Mouse (Mus musculus) liver, postnatal 0 days (tissue): Measurements from ENCODE around the gene Pimreg. TPM values are rescaled to one million over a fixed set of nuclear protein-coding genes. Genes with fewer than 3 reads are reported as not detected.

ENCODE experiments used
- ATAC-seq: fragments of 200-750 bp; cut with Nextera tagmentation; 2 replicates; pipeline ENCODE4 v1.8.0; 2017; ENCODE audit warnings: mild to moderate bottlenecking, moderate library complexity
- DNase-seq: peaks from one replicate; pipeline ENCODE4 v3.0.0-alpha.2; 2016
- H3K27ac ChIP-seq: fragments of 300-500 bp; sonication (generic); 2 replicates; pipeline ENCODE4 v1.5.1; 2014; ENCODE audit warnings: antibody characterized with exemption, moderate library complexity, mild to moderate bottlenecking, low read depth
- H3K27me3 ChIP-seq: fragments of 300-500 bp; sonication (generic); 2 replicates; pipeline ENCODE4 v1.6.1; 2014; ENCODE audit warnings: low read length, control low read depth, mixed read lengths; ENCODE audit not compliant: insufficient read depth
- H3K36me3 ChIP-seq: fragments of 300-500 bp; sonication (generic); replicated peaks from 2 replicates; pipeline ENCODE4 v1.6.1; 2014; ENCODE audit warnings: mild to moderate bottlenecking, control low read depth, low read length, moderate library complexity, mixed read lengths; ENCODE audit not compliant: insufficient read depth
- H3K4me1 ChIP-seq: fragments of 300-500 bp; sonication (generic); 2 replicates; pipeline ENCODE4 v1.6.1; 2014; ENCODE audit warnings: antibody characterized with exemption, mild to moderate bottlenecking, control low read depth; ENCODE audit not compliant: insufficient read depth
- H3K4me2 ChIP-seq: fragments of 300-500 bp; sonication (generic); 2 replicates; pipeline ENCODE4 v1.6.1; 2014; ENCODE audit warnings: low read depth, mild to moderate bottlenecking, low read length, moderate library complexity, mixed read lengths
- H3K4me3 ChIP-seq: fragments of 300-500 bp; sonication (generic); 2 replicates; pipeline ENCODE4 v1.5.1; 2014; ENCODE audit warnings: low read depth, low read length
- H3K9ac ChIP-seq: fragments of 300-500 bp; sonication (generic); replicated peaks from 2 replicates; pipeline ENCODE4 v1.6.1; 2014; ENCODE audit warnings: mild to moderate bottlenecking, moderate library complexity
- H3K9me3 ChIP-seq: fragments of 300-500 bp; sonication (generic); 2 replicates; pipeline ENCODE4 v1.6.1; 2016; ENCODE audit warnings: mild to moderate bottlenecking, control low read depth, low read length, mixed read lengths
- CTCF ChIP-seq: sonication (generic); IDR thresholded peaks from 2 replicates; pipeline ENCODE4 v1.5.1; 2016; ENCODE audit warnings: antibody characterized with exemption, low read depth
- EP300 ChIP-seq: IDR thresholded peaks from 2 replicates; pipeline ENCODE4 v1.6.1; 2016; ENCODE audit warnings: antibody characterized with exemption, low read depth, mild to moderate bottlenecking
- WGBS: fragments of 180-500 bp; shearing (Covaris S2); extraction: QIAGEN DNeasy Blood & Tissue Kit; methylation state at CpG from one replicate; pipeline ENCODE4 v1.1.7; 2014; ENCODE audit not compliant: insufficient replicate concordance; 5-methylcytosine and 5-hydroxymethylcytosine counted together
- polyA plus RNA-seq: library from polyadenylated mRNA; unstranded; fragments of >200 nt; fragmentation: Nextera tagmentation; extraction: Ambion mirVana; gene quantifications from 2 replicates; pipeline ENCODE4 v1.2.1, GENCODE M21; 2015

The Pimreg gene
- polyA plus RNA-seq, 1 experiment from 2014 or later = 7.0 TPM

DNA sequence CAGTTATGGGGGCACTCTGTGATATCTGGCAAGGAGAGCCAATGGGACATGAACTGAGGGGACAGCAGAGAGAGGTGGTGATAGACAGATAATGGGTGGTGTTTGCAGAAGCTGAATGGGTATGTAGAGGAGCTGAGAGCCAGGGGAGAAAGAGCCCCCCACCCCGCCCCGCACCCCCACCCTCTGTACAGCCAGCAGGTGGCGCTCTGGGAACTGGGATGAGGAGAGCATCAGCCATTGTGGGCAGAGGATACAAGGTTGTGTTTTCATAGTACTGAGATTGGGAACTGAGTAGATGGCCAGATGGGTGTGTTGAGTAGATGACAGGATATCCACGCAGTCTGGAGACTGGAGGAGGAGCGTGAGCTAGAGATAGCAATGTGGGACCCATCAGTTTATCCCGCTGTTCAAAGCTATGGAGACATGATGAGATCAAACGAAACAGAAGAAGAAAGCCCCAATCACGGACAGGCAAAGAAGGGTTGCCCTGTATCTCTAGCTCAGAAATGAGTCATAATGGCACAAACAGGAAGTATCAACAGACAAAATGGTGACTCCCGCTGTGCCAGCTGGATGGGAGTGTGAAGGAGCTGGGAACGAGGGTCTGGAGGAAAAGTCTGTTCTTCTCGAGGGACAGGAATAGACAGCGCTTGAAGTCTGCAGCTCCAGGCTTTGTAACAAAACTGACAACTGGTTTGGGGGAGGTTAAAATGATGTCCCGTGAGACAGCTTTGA lies 25.1 kb upstream of the Pimreg start:
- no peak for TF ChIP-seq EP300
- no peak for TF ChIP-seq CTCF
- DNase-seq (no peak), ATAC-seq (no peak)
- WGBS = 71% methylated on average over 13 of the region's 13 CpGs
- Histone ChIP-seq H3K36me3 (no peaks in the 10 kb centered on the region), H3K4me1 (peaks cover under 1% of the 10 kb centered on the region; the same call in 1 of the 2 replicates), H3K27ac (no peak overlapping the region), H3K9me3 (no peaks in the 10 kb centered on the region), H3K27me3 (no peaks in the 10 kb centered on the region), H3K4me2 (no peak overlapping the region), H3K4me3 (no peak overlapping the region), H3K9ac (no peak overlapping the region)

GRCm38 (mm10) chr11:72017253-72017601 lies 24.6 kb upstream of the Pimreg start:
- TF ChIP-seq CTCF (no peak), EP300 (no peak)
- no peak overlapping the region for H3K4me2 ChIP-seq
- no peak overlapping the region for H3K9ac ChIP-seq
- H3K9me3 ChIP-seq = no peaks in the 10 kb centered on the region
- WGBS = 74% methylated on average over 9 of the region's 9 CpGs
- H3K4me3 ChIP-seq = no peak overlapping the region
- H3K36me3 ChIP-seq = no peaks in the 10 kb centered on the region
- no peaks in the 10 kb centered on the region for H3K27me3 ChIP-seq
- H3K4me1 ChIP-seq = no peaks in the 10 kb centered on the region
- no peak for DNase-seq
- H3K27ac ChIP-seq = no peak overlapping the region
- no peak for ATAC-seq

DNA sequence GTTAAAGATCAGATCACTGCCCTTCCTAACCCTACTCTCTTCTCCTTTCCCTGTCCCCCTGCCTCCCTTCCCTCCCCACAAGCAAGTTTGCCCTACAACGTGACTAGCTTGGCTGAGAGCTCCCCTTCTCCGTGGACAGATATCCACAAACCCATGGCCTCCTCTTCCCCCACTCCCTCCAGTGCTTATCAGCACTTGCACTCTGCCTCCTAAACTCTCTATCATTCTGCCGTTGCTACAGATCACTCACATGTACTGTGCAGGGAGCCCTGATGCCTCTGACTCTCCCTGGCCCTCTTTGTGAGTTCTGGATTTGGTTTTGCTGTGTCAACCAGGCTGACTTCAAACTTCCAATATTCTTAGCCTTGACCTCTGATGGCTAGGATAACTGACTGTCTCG lies 20.8 kb upstream of the Pimreg start:
- Histone ChIP-seq H3K27me3 (no peaks in the 10 kb centered on the region), H3K36me3 (no peaks in the 10 kb centered on the region), H3K4me2 (no peak overlapping the region), H3K9me3 (no peaks in the 10 kb centered on the region), H3K27ac (no peak overlapping the region), H3K9ac (no peak overlapping the region), H3K4me1 (no peaks in the 10 kb centered on the region), H3K4me3 (no peak overlapping the region)
- DNase-seq (no peak), ATAC-seq (no peak)
- WGBS = 44% methylated on average over 4 of the region's 4 CpGs
- TF ChIP-seq CTCF (no peak), EP300 (no peak)

- DNase-seq = no peak
Observed at GRCm38 (mm10) chr11:72022827-72023226, 19.0 kb upstream of the Pimreg start.

GRCm38 (mm10) chr11:72023581-72023980 lies 18.3 kb upstream of the Pimreg start:
- H3K4me1 ChIP-seq = no peaks in the 10 kb centered on the region
- no peak overlapping the region for H3K4me2 ChIP-seq
- no peak overlapping the region for H3K9ac ChIP-seq
- no peak overlapping the region for H3K27ac ChIP-seq
- no peak for ATAC-seq
- no peak for TF ChIP-seq EP300
- TF ChIP-seq CTCF = peak; percentile 59
- no peaks in the 10 kb centered on the region for H3K9me3 ChIP-seq
- H3K27me3 ChIP-seq = 0 out of 2 replicates have a peak, but pooled peaks cover 3% of the 10 kb centered on the region
- peak; percentile 37 for DNase-seq
- H3K4me3 ChIP-seq = no peak overlapping the region
- 25% methylated on average over 10 of the region's 10 CpGs for WGBS
- H3K36me3 ChIP-seq = no peaks in the 10 kb centered on the region

More at GRCm38 (mm10) chr11:72022827-72023226, 19.0 kb upstream of the Pimreg start:
- no peak overlapping the region for H3K4me2 ChIP-seq
- 80% methylated on average over 6 of the region's 6 CpGs for WGBS
- no peaks in the 10 kb centered on the region for H3K9me3 ChIP-seq
- ATAC-seq = no peak
- no peaks in the 10 kb centered on the region for H3K4me1 ChIP-seq
- no peak overlapping the region for H3K27ac ChIP-seq
- 0 out of 2 replicates have a peak, but pooled peaks cover 3% of the 10 kb centered on the region for H3K27me3 ChIP-seq
- no peak for TF ChIP-seq CTCF
- TF ChIP-seq EP300 = no peak
- H3K4me3 ChIP-seq = no peak overlapping the region
- no peaks in the 10 kb centered on the region for H3K36me3 ChIP-seq
- no peak overlapping the region for H3K9ac ChIP-seq

DNA sequence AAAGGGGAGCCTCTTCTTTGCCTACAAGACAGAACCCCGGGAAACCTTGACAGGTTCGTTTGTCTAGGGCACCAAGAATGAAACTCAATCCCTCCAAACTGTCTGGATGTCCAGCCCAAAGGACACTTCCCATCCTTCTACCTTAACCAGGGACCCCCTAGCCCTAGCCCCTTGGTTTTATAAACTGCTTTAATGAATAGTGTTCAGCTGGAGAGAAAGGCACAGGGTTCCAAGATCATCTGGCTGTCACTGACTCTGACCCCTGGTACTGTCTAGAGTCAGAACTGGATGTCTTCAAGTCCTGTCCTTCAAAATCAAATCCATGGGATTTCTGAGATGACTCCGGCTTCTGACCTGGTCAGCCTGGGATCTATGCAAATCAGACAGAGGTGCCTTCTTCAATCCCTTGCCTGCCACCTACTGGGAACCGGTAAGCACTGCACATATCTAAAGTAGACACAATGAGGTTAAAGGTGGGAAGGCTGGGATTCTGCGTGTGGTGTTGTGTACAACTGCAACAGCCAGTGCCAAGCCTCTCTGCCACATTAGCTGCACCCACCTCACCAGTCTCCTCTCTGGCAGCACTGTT lies 17.5 kb upstream of the Pimreg start:
- 0 out of 2 replicates have a peak, but pooled peaks cover 3% of the 10 kb centered on the region for H3K27me3 ChIP-seq
- H3K4me3 ChIP-seq = no peak overlapping the region
- DNase-seq = peak; percentile 66
- H3K4me2 ChIP-seq = no peak overlapping the region
- H3K27ac ChIP-seq = no peak overlapping the region
- no peak for TF ChIP-seq EP300
- peak; percentile 84 for TF ChIP-seq CTCF
- H3K4me1 ChIP-seq = no peaks in the 10 kb centered on the region
- ATAC-seq = peak; percentile 73
- WGBS = 28% methylated on average over 5 of the region's 5 CpGs
- no peaks in the 10 kb centered on the region for H3K36me3 ChIP-seq
- H3K9ac ChIP-seq = no peak overlapping the region
- no peaks in the 10 kb centered on the region for H3K9me3 ChIP-seq
